Mouse (Mus musculus): Measurements from ENCODE around the gene Hagh.
A peak's percentile ranks its signal among the peaks of the same experiment; 100 is the strongest.

The Hagh gene

DNA sequence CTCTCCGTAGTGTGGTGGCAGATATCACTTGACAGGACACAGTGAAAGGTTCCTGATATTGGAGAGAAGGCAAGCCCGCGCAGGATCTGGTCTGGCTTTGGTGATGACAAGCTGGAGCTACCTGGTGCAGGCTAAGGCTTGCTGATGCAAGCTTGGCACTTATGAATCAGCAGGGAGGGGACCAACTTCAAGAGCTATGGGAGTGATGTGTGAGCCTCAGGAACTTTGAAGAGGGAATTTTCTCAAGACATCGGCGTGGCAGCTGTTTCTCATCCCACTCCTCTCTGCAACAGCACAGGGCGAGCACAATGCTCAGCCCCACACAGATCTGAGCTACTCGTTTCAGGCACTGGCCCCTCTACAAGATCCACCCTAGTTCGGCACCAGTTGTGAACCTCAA, at the start of gene Hagh:
Gene Hagh (plus strand): TSS at position 302 of the 400 bp plus-strand sequence.
- no peak for DNase-seq (ENCODE audit: low spot score)

DNA sequence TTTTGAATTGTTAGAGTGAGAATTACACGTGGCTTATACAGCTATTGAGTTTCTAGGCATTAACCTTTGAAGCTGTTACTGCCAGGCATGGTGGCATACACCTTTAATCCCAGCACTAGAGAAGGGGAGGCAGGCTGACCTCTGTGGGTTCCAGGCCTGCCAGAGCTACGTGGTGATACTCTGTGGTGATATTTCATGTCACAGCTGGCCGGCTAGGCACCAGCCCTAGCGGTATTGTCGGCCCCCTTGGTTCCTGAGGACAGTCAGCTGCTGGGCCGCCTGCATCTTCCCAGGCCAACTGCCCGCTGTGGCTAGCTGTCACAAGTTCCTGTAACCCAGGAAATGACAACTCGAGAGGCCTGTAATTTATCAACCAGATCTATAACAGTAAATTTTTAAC, 47.8 kb upstream of the Hagh start:
- no peak for DNase-seq (ENCODE audit: low spot score)

DNA sequence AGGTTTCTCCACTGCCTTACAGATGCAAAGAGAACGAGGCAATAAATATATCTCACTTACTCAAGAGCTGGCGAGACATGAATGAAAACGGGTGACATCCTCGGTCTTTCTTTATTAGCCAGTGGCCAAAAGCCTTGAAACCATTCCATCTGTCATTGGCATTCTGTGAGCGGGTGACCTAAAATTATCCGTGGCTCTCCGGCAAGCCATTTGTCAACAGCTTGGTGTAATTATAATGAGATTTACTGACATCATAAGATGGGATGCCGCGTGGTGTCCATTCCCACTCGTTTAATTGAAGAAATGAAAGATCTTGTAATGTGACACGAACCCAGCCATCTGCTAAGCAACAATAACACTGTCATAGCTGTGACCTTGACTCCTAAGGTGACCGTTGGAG, 45.2 kb upstream of the Hagh start:
- DNase-seq (ENCODE audit: low spot score): no peak

DNA sequence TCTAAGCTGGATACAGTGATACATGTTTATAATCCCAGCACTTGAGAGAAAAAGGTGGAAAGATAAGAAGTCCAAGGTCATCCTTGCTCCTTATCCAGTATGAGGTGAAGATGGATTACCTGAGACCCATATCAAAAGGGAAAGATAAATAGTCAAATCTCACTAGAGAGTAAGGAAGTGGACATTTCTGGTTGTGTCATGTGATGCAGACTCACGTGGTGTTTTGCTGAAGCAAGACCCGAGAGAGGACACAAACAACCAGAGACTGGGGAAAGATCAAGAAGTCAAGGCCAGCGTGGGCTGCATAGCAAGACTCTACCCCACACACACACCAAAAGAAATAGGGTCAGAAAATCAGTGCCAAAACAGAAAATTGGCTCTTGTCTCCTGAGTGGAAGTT, 43.0 kb upstream of the Hagh start:
- no peak for DNase-seq (ENCODE audit: low spot score)

DNA sequence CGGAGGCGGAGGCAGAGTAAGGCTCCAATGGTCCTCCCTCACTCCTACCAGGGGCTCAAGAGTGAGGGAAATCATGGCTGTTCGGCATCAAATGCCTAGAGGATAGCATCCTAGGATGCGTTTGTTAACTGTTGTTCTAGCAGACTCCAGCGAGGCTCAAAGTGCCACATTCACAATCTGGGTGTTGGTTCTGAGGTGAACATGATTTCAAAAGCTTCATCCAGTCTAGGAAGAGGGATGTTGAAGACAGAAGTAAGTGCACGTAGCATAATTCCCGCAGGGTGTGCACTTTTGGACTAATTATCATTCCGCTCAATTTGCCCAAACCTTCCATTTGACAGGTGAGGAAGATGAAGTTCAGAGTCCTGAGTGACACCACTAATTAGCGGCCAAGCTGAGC, 41.7 kb upstream of the Hagh start:
- no peak for DNase-seq (ENCODE audit: low spot score)

DNA sequence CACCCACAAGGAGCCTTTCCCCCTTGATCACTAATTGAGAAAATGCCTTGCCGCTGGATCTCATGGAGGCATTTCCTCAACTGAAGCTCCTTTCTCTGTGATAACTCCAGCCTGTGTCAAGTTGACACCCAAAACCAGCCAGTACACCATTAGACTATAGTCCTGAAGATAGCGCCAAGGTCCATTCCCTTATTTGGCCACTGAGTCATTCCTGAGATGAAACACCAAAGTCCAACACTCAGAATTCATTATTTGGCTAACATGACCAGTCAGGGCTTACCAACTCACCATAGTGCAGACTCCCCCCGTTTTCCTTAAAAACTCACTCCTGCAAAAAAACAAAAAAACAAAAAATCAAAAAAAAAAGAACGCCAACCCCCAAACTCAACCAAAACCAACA, 40.5 kb upstream of the Hagh start:
- DNase-seq (ENCODE audit: low spot score): no peak

DNA sequence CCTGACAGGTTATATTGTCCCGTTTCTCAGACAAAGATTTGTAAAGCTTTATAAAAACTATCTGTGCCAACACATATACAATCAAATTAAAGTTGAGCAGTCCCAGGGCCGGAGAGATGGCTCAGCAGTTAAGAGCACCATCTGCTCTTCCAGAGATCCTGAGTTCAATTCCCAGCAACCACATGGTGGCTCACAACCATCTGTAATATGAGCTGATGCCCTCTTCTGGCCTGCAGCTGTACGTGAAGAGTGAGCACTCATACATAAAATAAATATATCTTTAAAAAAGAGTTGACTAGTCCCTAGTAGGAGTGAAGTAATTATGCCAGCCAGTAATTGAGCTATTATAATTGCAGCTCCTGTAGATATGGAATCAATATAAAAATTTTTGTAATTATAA, 39.4 kb upstream of the Hagh start:
- DNase-seq (ENCODE audit: low spot score): no peak

DNA sequence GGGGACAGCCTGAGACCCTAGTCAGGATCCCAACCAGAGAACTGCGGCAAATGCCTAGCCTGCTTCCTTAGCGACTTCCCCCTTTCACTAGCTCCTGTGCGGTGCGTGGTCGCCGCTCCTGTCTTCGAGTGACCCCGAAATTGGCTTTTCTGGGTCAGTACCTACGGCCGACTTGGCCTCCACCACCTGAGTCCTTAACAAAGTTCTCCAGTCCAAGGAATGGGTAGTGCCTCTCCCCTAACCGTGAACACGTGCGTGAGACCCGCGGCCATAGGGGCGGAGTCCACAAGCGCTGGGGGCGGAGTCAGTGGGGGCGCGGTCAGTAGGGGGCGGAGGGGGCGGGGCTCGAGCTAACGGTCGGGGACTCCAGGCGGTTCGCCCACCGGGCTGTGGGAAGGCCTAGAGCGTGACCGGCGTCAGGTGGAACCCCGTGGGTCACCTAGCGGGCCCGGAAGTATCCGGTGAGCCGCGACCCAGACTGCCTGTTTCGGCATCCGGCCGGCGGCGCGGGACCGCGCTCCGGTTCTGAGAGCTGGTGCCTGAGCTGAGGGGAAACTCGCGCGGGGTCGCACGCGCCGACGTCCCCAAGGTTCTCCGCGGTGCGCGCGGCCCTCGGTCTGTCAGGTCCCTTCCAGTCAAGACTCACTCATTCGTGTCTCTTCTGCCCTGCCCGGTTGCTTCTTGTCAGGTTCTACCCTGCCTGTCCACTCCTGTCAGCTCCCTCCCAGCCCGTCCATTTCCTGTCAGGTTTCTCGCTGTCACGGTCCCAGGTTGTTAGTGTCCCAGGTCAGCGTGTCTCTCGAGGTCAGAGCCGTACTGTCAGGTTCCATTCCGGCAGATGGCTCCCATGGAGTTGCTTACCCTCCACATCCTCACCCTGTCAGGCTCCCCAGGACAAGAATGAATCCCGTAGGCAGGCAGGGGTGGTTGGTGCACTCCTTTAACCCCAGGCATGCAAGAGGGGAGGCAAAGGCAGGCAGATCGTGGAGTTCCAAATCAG, 35.7 kb upstream of the Hagh start, which contains the start of gene Meiob:
Gene Meiob (plus strand): TSS at position 338 of the 1,000 bp plus-strand sequence.
- peak; percentile 60 for DNase-seq (ENCODE audit: low spot score)

DNA sequence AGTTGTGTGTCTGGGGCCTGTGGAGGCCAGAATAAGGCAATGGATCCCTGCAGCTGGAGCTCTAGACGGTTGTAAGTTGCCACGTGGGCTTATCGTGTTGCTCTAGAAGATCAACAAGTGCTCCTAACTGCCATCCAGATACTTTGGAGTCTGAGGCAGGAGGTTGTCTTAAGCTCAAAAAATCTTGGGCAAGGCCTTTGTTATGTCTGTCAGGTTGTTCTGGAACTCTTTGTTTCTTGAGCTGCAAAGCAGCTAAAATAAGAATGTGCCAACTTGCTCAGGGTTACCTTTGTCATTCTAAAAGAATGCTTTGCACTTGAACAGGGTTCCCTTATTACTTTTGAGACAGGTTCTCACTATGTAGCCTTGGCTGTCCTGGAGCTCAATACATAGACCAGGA, 28.7 kb upstream of the Hagh start:
- no peak for DNase-seq (ENCODE audit: low spot score)

DNA sequence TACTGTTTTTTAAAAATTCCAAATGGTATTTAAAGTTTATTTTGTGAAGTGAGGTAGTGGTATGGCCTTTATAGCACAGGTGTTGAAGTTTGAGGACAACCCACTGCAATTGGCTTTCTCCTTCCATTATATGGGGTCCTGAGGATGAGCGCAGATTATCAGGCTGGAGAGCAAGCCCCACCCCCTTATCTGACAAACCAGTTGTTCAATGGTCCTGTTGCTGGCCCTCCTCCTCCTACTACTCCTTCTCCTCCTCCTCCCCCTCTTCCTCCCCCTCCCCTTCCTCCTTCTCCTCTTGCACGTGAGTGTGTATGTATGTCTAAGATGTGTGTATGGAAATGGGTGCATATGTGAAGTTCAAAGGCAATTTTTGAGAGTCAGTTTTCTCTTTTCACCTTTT, 27.7 kb upstream of the Hagh start:
- DNase-seq (ENCODE audit: low spot score): no peak

DNA sequence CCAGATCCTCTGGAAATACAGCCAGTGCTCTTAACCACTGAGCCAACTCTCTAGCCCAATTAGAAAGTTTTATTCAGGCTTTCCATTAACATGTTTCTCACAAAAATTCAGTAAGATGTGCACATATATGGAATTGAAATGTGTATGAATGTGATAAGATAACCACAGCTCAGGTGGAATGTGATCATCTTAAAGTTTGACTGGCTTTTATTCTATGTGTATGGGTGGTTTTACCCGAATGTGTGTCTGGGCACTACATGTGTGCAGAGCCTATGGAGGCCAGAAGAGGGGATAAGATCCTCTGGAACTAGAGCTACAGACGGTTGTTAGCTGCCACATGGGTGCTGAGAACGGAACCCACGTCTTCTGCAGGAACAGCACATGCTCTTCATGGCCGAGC, 24.7 kb upstream of the Hagh start:
- DNase-seq (ENCODE audit: low spot score): no peak

DNA sequence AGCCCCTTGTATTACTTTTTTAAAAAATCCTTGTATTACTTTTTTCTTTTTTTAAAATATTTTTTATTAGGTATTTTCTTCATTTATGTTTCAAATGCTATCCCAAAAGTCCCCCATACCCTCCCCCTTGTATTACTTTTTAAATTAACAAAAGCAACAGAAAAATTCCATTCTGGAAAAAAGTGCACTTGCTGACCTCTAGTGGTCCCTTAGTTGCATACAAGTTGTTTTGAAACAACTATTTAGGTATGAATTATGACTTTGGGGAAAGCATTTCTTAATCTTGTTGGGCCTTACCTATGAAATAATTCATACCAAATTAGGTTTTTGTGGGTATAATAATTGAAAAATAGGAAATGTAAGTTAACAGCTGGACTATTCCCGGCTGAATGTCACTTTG, 22.4 kb upstream of the Hagh start:
- no peak for DNase-seq (ENCODE audit: low spot score)

DNA sequence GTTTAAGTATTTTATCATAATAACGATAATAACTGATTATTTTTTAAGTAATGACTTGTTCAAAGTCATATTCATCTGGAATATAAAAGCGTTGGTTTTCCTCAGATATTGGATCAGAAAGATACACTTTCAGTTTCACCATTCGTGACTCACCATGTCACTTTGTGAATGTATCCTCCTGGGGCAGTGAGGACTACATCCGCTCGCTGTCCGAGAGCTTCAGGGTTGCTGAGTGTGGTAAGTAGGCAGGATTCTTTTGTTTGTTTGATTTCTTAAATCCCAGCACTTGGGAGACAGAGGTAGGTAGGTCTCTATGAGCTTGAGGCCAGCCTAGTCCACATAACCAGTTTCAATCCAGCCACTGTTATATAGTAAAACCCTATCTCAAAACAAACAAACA, 21.8 kb upstream of the Hagh start:
- DNase-seq (ENCODE audit: low spot score): no peak

DNA sequence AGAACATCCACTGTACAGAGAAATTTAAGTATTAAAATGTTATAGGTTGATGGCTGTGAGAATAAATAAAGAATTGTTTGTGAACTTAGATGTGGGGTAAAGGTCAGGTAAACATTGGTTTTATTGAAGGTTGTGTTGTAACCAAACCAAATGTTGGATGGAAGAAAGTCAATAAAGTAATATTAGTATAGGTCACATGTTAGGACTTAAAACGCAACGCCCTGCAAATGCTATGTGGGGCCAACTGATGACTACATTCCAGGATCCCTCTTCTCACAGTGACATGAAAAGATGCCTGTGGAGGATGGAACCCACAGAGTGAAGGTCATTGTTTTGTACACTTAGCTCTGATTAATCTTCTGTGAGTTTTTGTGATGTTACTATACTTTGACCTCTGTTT, 20.5 kb upstream of the Hagh start:
- DNase-seq (ENCODE audit: low spot score): no peak

DNA sequence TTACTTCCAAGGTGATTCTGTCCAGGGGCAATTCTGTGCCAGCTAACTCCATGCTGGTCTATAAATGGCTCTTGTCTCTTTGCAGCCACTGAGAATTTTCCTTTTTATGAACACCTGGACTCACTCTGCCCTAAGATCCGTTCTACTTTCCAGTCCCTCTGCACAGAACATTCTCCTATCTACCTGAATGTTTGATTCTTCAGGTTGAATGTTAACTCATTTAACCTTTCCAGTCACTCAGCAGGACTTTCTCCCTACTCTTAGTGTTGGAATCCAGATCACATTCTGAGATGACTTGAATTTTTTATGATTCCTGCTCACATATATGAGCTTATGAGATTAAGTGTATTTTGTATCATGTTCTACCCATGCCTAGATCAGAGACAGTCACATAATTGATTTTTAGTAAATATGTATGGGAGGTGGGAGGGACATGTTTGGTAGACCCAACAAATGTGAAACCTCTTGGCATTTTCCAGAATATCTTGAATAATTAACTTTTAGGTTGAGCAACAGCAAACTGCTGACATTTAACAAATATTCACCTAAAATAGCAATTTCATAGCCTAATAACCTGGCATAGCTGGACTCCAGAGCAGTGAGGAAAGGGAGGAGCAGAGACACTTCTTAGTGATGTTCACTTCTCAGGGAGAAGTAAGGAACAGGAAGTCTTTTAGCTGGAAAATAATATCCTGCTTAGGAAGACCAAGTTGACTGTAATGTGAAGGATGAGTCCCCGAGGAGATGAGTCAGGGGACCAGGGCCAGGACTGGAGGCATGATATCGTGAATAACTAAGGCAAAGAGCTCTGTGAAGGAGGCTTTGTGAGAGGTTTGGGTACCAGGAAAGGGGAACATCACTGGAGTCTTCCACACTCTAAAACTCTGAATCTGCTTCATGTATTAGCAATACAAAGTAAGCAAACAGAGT, 18.3 kb upstream of the Hagh start:
- no peak for DNase-seq (ENCODE audit: low spot score)

DNA sequence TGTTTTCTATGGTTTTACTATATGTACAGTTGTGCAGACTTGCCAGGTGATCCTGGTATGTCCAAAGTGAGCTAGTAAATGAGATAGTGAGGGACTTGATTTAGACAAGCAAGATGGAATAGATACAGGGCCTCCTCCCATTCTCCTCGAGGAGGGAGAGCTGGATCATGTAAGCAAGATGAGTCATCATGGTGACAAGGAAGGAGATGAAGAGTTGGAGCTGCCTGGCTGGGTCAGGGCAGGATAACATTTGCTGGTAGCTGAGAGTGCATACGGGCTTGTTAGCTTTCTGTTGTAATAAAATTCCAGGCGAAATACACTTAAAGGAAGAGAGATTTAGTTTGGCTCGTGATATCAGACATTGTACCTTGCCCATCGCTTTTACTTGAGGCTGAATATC, 398 bp downstream of the Hagh start:
- no peak for DNase-seq (ENCODE audit: low spot score)

DNA sequence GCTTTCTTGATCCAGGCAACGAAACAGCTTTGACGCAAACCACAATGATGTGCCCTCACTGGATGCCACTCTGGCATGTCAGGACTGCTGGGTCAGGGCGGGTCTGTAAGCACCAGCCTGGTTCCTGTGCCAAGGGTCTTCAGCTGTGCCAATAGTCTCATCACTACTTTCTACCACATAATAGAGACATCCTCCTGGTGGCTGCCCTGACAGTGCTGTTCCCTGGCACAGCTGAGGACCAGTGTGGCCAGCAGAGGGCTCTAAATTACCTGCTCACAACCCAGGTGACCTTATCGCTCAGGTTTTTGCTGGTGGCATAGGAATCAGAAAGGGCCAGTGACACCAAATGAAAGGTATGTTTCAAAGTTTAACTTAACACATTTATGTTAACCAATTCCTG, 1.2 kb downstream of the Hagh start:
- no peak for DNase-seq (ENCODE audit: low spot score)

DNA sequence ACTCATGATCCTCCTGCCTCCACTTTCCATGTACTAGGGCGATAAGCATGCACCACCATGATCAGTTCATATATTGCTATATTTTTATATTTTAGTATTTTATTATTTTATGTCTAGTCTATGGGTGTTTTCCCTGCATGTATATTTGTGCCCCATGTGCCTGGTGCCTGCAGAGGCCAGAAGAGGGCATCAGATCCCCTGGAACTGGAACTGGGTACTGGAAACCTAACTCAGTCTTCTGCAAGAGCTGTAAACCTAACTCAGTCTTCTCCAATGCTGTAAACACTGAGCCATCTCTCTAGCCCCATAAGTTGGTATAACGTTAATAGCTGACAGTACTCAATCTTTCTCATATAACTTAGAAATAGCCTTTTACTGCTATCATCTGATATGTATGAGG, 2.7 kb downstream of the Hagh start:
- DNase-seq (ENCODE audit: low spot score): no peak

DNA sequence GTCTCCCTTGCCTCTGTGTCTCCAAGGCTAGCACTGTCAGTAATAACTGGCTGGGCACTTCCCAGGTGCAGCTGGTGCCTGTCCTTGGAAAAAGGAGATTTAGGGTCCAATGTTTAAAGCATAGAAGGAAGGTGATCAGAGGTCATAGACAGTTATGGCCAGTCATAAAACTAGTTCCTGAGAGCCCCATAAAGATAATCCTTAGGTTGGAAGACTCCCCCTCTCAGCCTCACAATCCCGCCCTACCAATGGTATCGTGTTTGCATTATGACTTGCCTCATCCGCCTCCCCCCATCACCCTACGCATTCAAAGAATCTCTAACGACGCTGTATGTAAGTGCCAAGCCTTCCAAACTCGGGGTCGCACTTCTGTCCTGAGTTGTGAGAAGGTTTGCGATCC, 4.6 kb downstream of the Hagh start:
- no peak for DNase-seq (ENCODE audit: low spot score)

DNA sequence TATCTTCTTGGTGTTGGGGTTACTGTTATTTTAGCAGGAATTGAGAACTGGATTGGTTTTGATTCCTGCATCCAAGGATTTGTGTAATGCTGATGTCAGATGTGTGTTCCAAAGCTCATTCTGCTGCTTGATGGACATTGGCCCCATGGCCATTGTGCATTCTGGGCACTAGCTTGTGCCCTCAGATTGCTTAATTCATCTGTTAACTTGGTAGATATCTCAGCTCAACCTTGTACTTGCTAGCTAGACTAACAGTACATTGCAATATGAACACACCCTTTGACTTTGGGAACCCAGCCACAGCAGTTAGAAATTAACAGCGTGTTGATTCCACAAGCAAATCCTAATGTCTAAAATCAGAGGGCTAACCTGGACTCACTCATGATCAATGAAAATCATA, 7.4 kb downstream of the Hagh start:
- no peak for DNase-seq (ENCODE audit: low spot score)

DNA sequence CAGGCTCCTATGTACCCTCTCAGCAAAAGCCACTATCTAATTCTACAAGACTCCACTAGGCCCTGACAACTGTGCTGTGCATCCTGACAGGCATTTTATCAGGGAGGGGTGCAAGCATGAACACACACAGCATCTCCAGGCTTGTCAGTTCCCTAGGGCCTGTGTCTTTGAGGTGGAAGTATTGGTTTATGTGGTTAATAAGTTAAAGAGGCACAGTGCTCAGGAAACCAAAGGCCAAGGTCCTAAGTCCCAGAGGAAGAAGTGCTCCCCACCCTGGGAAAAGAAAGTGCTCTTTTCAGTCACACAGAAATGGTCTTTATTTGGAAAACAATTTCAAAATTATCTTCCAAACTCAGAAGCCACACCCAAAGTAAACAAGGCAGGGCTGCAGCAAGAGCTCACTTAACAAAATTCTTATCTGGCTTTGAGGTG, 8.7 kb downstream of the Hagh start:
- peak; percentile 42 for DNase-seq (ENCODE audit: low spot score)

DNA sequence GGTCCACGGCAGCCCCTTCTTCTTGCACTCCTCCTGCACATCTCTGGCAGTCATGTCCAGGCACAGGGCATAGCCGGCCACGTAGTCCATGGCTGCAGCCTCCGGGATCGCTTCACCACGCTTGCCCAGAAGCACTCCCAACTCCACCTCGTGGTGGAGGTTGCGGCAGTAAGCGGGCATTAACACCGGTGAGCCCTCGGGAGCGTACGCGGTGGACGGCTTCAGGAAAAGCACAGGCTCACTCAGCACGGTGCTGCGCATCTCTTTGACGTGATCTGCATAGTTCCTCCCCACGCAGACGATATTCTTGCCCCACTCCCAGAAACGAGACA, 9.8 kb downstream of the Hagh start:
- no peak for DNase-seq (ENCODE audit: low spot score)
